Mouse (Mus musculus) limb, embryonic 13.5 days (tissue): ENCODE results near the gene Efcab11. TPM values are rescaled to one million over a fixed set of nuclear protein-coding genes. Genes with fewer than 3 reads are reported as not detected.

ENCODE experiments used
- ATAC-seq: fragments of 200-750 bp; cut with Nextera tagmentation; 2 replicates; pipeline ENCODE4 v1.8.0; 2017; ENCODE audit warnings: low read depth, moderate number of reproducible peaks, moderate TSS enrichment; ENCODE audit not compliant: low FRiP score
- H3K27ac ChIP-seq: fragments of 300-500 bp; sonication (generic); 2 replicates; pipeline ENCODE4 v1.5.1; 2015; ENCODE audit warnings: inconsistent platforms, mild to moderate bottlenecking, moderate library complexity
- H3K27me3 ChIP-seq: fragments of 300-500 bp; sonication (generic); 2 replicates; pipeline ENCODE4 v1.6.1; 2015; ENCODE audit warnings: mild to moderate bottlenecking, inconsistent platforms
- H3K36me3 ChIP-seq: fragments of 300-500 bp; sonication (generic); 2 replicates; pipeline ENCODE4 v1.6.1; 2015; ENCODE audit warnings: inconsistent platforms, mild to moderate bottlenecking, moderate library complexity
- H3K4me1 ChIP-seq: fragments of 300-500 bp; sonication (generic); 2 replicates; pipeline ENCODE4 v1.6.1; 2015; ENCODE audit warnings: inconsistent platforms
- H3K4me2 ChIP-seq: fragments of 300-500 bp; sonication (generic); replicated peaks from 2 replicates; pipeline ENCODE4 v1.6.1; 2015; ENCODE audit warnings: inconsistent platforms, mild to moderate bottlenecking, moderate library complexity
- H3K4me3 ChIP-seq: fragments of 300-500 bp; sonication (generic); 2 replicates; pipeline ENCODE4 v1.5.1; 2015; ENCODE audit warnings: moderate library complexity, mild to moderate bottlenecking, inconsistent platforms
- H3K9ac ChIP-seq: fragments of 300-500 bp; sonication (generic); 2 replicates; pipeline ENCODE4 v1.6.1; 2015; ENCODE audit warnings: mild to moderate bottlenecking, inconsistent platforms
- H3K9me3 ChIP-seq: fragments of 300-500 bp; sonication (generic); 2 replicates; pipeline ENCODE4 v1.6.1; 2016; ENCODE audit warnings: inconsistent platforms
- WGBS: fragments of 180-500 bp; shearing (Covaris S2); methylation state at CpG from one replicate; pipeline ENCODE4 v1.1.7; 2015; 5-methylcytosine and 5-hydroxymethylcytosine counted together
- polyA plus RNA-seq: library from polyadenylated mRNA; unstranded; fragments of >200 nt; fragmentation: Nextera tagmentation; extraction: Ambion mirVana; gene quantifications from 2 replicates; pipeline ENCODE4 v1.2.1, GENCODE M21; 2015

Efcab11 gene
- polyA plus RNA-seq, 1 experiment from 2014 or later: 11.8 TPM

GRCm38 (mm10) chr12:99686418-99686992 lies 197.7 kb downstream of the Efcab11 start:
- Histone ChIP-seq H3K9me3 (no peaks in the 10 kb centered on the region), H3K9ac (no peak overlapping the region), H3K27me3 (no peaks in the 10 kb centered on the region), H3K27ac (no peak overlapping the region), H3K4me2 (no peak overlapping the region), H3K4me3 (no peak overlapping the region), H3K4me1 (peaks cover 16% of the 10 kb centered on the region), H3K36me3 (no peaks in the 10 kb centered on the region)
- 65% methylated on average over 6 of the region's 6 CpGs for WGBS
- ATAC-seq: peak; percentile 64; the same call in 1 of the 2 replicates

GRCm38 (mm10) chr12:99685451-99686100 lies 198.7 kb downstream of the Efcab11 start:
- Histone ChIP-seq H3K4me3 (no peak overlapping the region), H3K27me3 (no peaks in the 10 kb centered on the region), H3K27ac (no peak overlapping the region), H3K4me1 (peaks cover 16% of the 10 kb centered on the region), H3K4me2 (no peak overlapping the region), H3K9ac (no peak overlapping the region), H3K9me3 (no peaks in the 10 kb centered on the region), H3K36me3 (no peaks in the 10 kb centered on the region)
- 59% methylated on average over 11 of the region's 11 CpGs for WGBS
- ATAC-seq: no peak

- H3K4me3 ChIP-seq: no peak overlapping the region
- 34% methylated on average over 4 of the region's 4 CpGs for WGBS
- no peak overlapping the region for H3K27ac ChIP-seq
- H3K27me3 ChIP-seq: no peaks in the 10 kb centered on the region
- H3K9me3 ChIP-seq: no peaks in the 10 kb centered on the region
- H3K36me3 ChIP-seq: no peaks in the 10 kb centered on the region
- no peak for ATAC-seq
- H3K4me2 ChIP-seq: no peak overlapping the region
- H3K9ac ChIP-seq: no peak overlapping the region
- H3K4me1 ChIP-seq: peaks cover 13% of the 10 kb centered on the region
These were observed 202.6 kb downstream of the Efcab11 start for GRCm38 (mm10) chr12:99681681-99682080.

GRCm38 (mm10) chr12:99671866-99672191 lies 212.4 kb downstream of the Efcab11 start:
- Histone ChIP-seq H3K4me1 (peaks cover 10% of the 10 kb centered on the region), H3K4me3 (no peak overlapping the region), H3K4me2 (no peak overlapping the region), H3K27ac (no peak overlapping the region), H3K9me3 (no peaks in the 10 kb centered on the region), H3K9ac (no peak overlapping the region), H3K36me3 (no peaks in the 10 kb centered on the region), H3K27me3 (no peaks in the 10 kb centered on the region)
- ATAC-seq: no peak
- 90% methylated on average over 4 of the region's 4 CpGs for WGBS

- Histone ChIP-seq H3K36me3 (no peaks in the 10 kb centered on the region), H3K4me2 (no peak overlapping the region), H3K9me3 (no peaks in the 10 kb centered on the region), H3K4me3 (no peak overlapping the region), H3K27me3 (no peaks in the 10 kb centered on the region), H3K4me1 (peaks cover 10% of the 10 kb centered on the region), H3K9ac (no peak overlapping the region), H3K27ac (no peak overlapping the region)
- 79% methylated on average over 12 of the region's 12 CpGs for WGBS
- no peak for ATAC-seq
These were observed 212.9 kb downstream of the Efcab11 start for GRCm38 (mm10) chr12:99671162-99671865.

- Histone ChIP-seq H3K4me2 (peak overlapping the region; percentile 38), H3K27me3 (no peaks in the 10 kb centered on the region), H3K9ac (no peak overlapping the region), H3K4me3 (no peak overlapping the region), H3K36me3 (no peaks in the 10 kb centered on the region), H3K4me1 (peaks cover 10% of the 10 kb centered on the region), H3K9me3 (no peaks in the 10 kb centered on the region), H3K27ac (no peak overlapping the region)
- ATAC-seq: no peak; the same call in none of the 2 replicates
- WGBS: 47% methylated on average over 7 of the region's 7 CpGs
These were observed 213.5 kb downstream of the Efcab11 start for GRCm38 (mm10) chr12:99670762-99671152.

GRCm38 (mm10) chr12:99669976-99670761 lies 214.1 kb downstream of the Efcab11 start:
- WGBS: 63% methylated on average over 26 of the region's 26 CpGs

GRCm38 (mm10) chr12:99654991-99655880 lies 229.0 kb downstream of the Efcab11 start:
- H3K9me3 ChIP-seq: peaks cover 6% of the 10 kb centered on the region; the same call in 1 of the 2 replicates
- 86% methylated on average over 19 of the region's 19 CpGs for WGBS
- no peak overlapping the region for H3K4me3 ChIP-seq
- H3K27me3 ChIP-seq: no peaks in the 10 kb centered on the region
- no peak for ATAC-seq
- 0 out of 2 replicates have a peak, but pooled peaks cover 5% of the 10 kb centered on the region for H3K4me1 ChIP-seq
- no peak overlapping the region for H3K27ac ChIP-seq
- H3K4me2 ChIP-seq: no peak overlapping the region
- no peaks in the 10 kb centered on the region for H3K36me3 ChIP-seq
- H3K9ac ChIP-seq: no peak overlapping the region

More at GRCm38 (mm10) chr12:99669976-99670761, 214.1 kb downstream of the Efcab11 start:
- Histone ChIP-seq H3K27me3 (no peaks in the 10 kb centered on the region), H3K9ac (no peak overlapping the region), H3K4me1 (peaks cover 10% of the 10 kb centered on the region), H3K27ac (no peak overlapping the region), H3K4me2 (peak overlapping the region; percentile 38), H3K36me3 (no peaks in the 10 kb centered on the region), H3K4me3 (no peak overlapping the region), H3K9me3 (no peaks in the 10 kb centered on the region)
- ATAC-seq: peak; percentile 80

- Histone ChIP-seq H3K4me1 (peaks cover 13% of the 10 kb centered on the region), H3K4me2 (no peak overlapping the region), H3K36me3 (no peaks in the 10 kb centered on the region), H3K9ac (no peak overlapping the region), H3K27me3 (no peaks in the 10 kb centered on the region), H3K9me3 (no peaks in the 10 kb centered on the region), H3K4me3 (no peak overlapping the region), H3K27ac (no peak overlapping the region)
- 56% methylated on average over 6 of the region's 6 CpGs for WGBS
- ATAC-seq: no peak
These were observed 231.8 kb downstream of the Efcab11 start for GRCm38 (mm10) chr12:99652459-99652858.

- Histone ChIP-seq H3K27me3 (no peaks in the 10 kb centered on the region), H3K9ac (no peak overlapping the region), H3K4me2 (no peak overlapping the region), H3K27ac (no peak overlapping the region), H3K9me3 (peaks cover 17% of the 10 kb centered on the region), H3K4me3 (no peak overlapping the region), H3K36me3 (no peaks in the 10 kb centered on the region), H3K4me1 (peaks cover 13% of the 10 kb centered on the region)
- 34% methylated on average over 2 of the region's 2 CpGs for WGBS
- ATAC-seq: no peak
These were observed 234.5 kb downstream of the Efcab11 start for GRCm38 (mm10) chr12:99649732-99650131.

- ATAC-seq: no peak
- H3K4me2 ChIP-seq: no peak overlapping the region
- H3K27me3 ChIP-seq: no peaks in the 10 kb centered on the region
- H3K9ac ChIP-seq: no peak overlapping the region
- H3K4me3 ChIP-seq: no peak overlapping the region
- no peak overlapping the region for H3K27ac ChIP-seq
- 78% methylated on average over 2 of the region's 2 CpGs for WGBS
- H3K9me3 ChIP-seq: peaks cover 26% of the 10 kb centered on the region
- H3K4me1 ChIP-seq: peaks cover 13% of the 10 kb centered on the region
- H3K36me3 ChIP-seq: no peaks in the 10 kb centered on the region
These were observed 235.5 kb downstream of the Efcab11 start for GRCm38 (mm10) chr12:99648781-99649180.
